ENCODE assay signal across 8 mouse cellular contexts in the genomic region with DNA sequence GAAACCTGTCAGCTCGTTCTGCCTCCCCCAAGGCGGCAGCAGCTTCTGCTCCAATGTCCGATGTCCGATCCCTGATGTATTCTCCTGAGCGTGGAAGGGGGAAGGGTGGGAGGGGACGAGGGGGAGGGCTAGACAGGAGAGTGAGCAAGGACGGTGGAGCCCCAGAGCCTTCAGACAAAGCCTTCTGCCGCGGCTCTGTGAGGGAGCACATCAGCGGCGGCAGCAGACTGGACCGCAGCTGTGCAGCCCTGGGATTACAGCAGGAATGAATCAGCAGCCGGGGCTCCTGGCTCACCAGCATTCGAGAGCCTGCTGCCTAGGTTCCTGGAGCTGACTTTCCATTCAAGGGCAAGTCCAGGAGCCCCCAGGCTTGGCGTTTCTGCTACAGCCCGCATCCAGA. TPM values are rescaled to one million over a fixed set of nuclear protein-coding genes. Genes with fewer than 3 reads are reported as not detected.
A peak's percentile ranks its signal among the peaks of the same experiment; 100 is the strongest.
DNase-seq lines count a peak whose midpoint lies in the region; ATAC-seq and TF ChIP-seq lines count a peak whose summit lies in the region.

No protein-coding gene starts in this region.

- TF ChIP-seq CTCF in kidney, adult 2 months (conservative IDR thresholded peaks at IDR 0.05; ENCODE audit: insufficient read depth, insufficient read length, low read depth, low read length) = no peak

- TF ChIP-seq POLR2A in kidney, adult 2 months (IDR thresholded peaks at IDR 0.05; ENCODE audit: low read depth, low read length) = no peak

- H3K9ac ChIP-seq in kidney, embryonic 16.5 days (replicated peaks; ENCODE audit: low read length) = peak overlapping the region; percentile 24; the same call in 1 of the 2 replicates
- H3K9ac ChIP-seq in hindbrain, embryonic 14.5 days = peak overlapping the region; percentile 72
- peak overlapping the region; percentile 49 for H3K9ac ChIP-seq in neural tube, embryonic 11.5 days (ENCODE audit: low read length)

- peaks cover 5% of the 10 kb centered on the region; the same call in 1 of the 2 replicates for H3K36me3 ChIP-seq in kidney, embryonic 16.5 days (ENCODE audit: insufficient read depth, low read length)
- no peaks in the 10 kb centered on the region for H3K36me3 ChIP-seq in kidney, adult 2 months (ENCODE audit: control insufficient read depth, insufficient read depth, low read length)
- H3K36me3 ChIP-seq in hindbrain, embryonic 14.5 days (replicated peaks; ENCODE audit: control insufficient read depth, insufficient read depth) = peaks cover 19% of the 10 kb centered on the region; the same call in 1 of the 2 replicates
- peaks cover 4% of the 10 kb centered on the region; the same call in 1 of the 2 replicates for H3K36me3 ChIP-seq in neural tube, embryonic 11.5 days (ENCODE audit: control insufficient read depth, insufficient read depth, low read length)

- 0 out of 2 replicates have a peak, but pooled peaks cover 8% of the 10 kb centered on the region for H3K4me1 ChIP-seq in kidney, embryonic 16.5 days (ENCODE audit: insufficient read depth, low read length)
- no peaks in the 10 kb centered on the region for H3K4me1 ChIP-seq in kidney, adult 2 months (ENCODE audit: control insufficient read depth, insufficient read depth, low read length)
- H3K4me1 ChIP-seq in hindbrain, embryonic 14.5 days (replicated peaks; ENCODE audit: control insufficient read depth, insufficient read depth, low read length) = peaks cover 52% of the 10 kb centered on the region
- H3K4me1 ChIP-seq in neural tube, embryonic 11.5 days (ENCODE audit: control insufficient read depth, insufficient read depth, low read length) = peaks cover 35% of the 10 kb centered on the region

- H3K4me2 ChIP-seq in kidney, embryonic 16.5 days (replicated peaks; ENCODE audit: low read depth, low read length) = 0 out of 2 replicates have a peak overlapping the region, but pooled peaks have one; percentile 6
- H3K4me2 ChIP-seq in hindbrain, embryonic 14.5 days (replicated peaks) = peak overlapping the region; percentile 54
- peak overlapping the region; percentile 33 for H3K4me2 ChIP-seq in neural tube, embryonic 11.5 days (ENCODE audit: low read depth)

- H3K27me3 ChIP-seq in kidney, embryonic 16.5 days (ENCODE audit: insufficient read depth, low read length) = no peaks in the 10 kb centered on the region
- H3K27me3 ChIP-seq in kidney, adult 2 months (replicated peaks; ENCODE audit: control insufficient read depth, insufficient read depth, low read length) = no peaks in the 10 kb centered on the region
- H3K27me3 ChIP-seq in hindbrain, embryonic 14.5 days (ENCODE audit: control insufficient read depth, insufficient read depth, low read length) = no peaks in the 10 kb centered on the region
- H3K27me3 ChIP-seq in neural tube, embryonic 11.5 days (ENCODE audit: control insufficient read depth, insufficient read depth, low read length) = no peaks in the 10 kb centered on the region

- H3K4me3 ChIP-seq in kidney, embryonic 16.5 days (ENCODE audit: low read length) = no peak overlapping the region
- no peak overlapping the region for H3K4me3 ChIP-seq in kidney, adult 2 months (ENCODE audit: insufficient read depth, low read depth, low read length)
- peak overlapping the region; percentile 37 for H3K4me3 ChIP-seq in hindbrain, embryonic 14.5 days (replicated peaks; ENCODE audit: low read length)
- peak overlapping the region; percentile 25 for H3K4me3 ChIP-seq in neural tube, embryonic 11.5 days (ENCODE audit: low read depth, low read length)

- no peak for DNase-seq in kidney, adult 2 months
- DNase-seq in embryo, embryonic 11.5 days (ENCODE audit: low read depth, low spot score) = peak; percentile 35
- peak; percentile 60 for DNase-seq in hindbrain, embryonic 14.5 days (ENCODE audit: low spot score)
- peak; percentile 78 for DNase-seq in neural tube, embryonic 11.5 days (ENCODE audit: low spot score)
- DNase-seq in thymus, postnatal 0 days (ENCODE audit: low spot score) = no peak
- DNase-seq in urinary bladder, postnatal 4 days (ENCODE audit: low spot score in 2 of 2) = no peak
- DNase-seq in adrenal gland, postnatal 10 days = no peak

- ATAC-seq in kidney, embryonic 16.5 days (ENCODE audit: low FRiP score, low TSS enrichment) = no peak
- peak; percentile 55; the same call in 1 of the 2 replicates for ATAC-seq in hindbrain, embryonic 14.5 days (ENCODE audit: low FRiP score)
- peak; percentile 67 for ATAC-seq in neural tube, embryonic 11.5 days (ENCODE audit: insufficient read depth, low FRiP score, low TSS enrichment)

- H3K27ac ChIP-seq in kidney, embryonic 16.5 days (ENCODE audit: low read length) = no peak overlapping the region
- no peak overlapping the region for H3K27ac ChIP-seq in kidney, adult 2 months (ENCODE audit: insufficient read depth, low read depth, low read length)
- peak overlapping the region; percentile 81 for H3K27ac ChIP-seq in hindbrain, embryonic 14.5 days
- peak overlapping the region; percentile 72 for H3K27ac ChIP-seq in neural tube, embryonic 11.5 days (ENCODE audit: low read depth, low read length)

- 36% methylated on average over 16 of the region's 16 CpGs for WGBS in kidney, embryonic 16.5 days
- WGBS in kidney, adult 2 months = 59% methylated on average over 16 of the region's 16 CpGs
- 15% methylated on average over 16 of the region's 16 CpGs for WGBS in hindbrain, embryonic 14.5 days
- WGBS in neural tube, embryonic 11.5 days = 24% methylated on average over 16 of the region's 16 CpGs

- no peaks in the 10 kb centered on the region for H3K9me3 ChIP-seq in kidney, embryonic 16.5 days (ENCODE audit: low read length)
- H3K9me3 ChIP-seq in hindbrain, embryonic 14.5 days (ENCODE audit: control insufficient read depth, low read length) = no peaks in the 10 kb centered on the region
- no peaks in the 10 kb centered on the region for H3K9me3 ChIP-seq in neural tube, embryonic 11.5 days (ENCODE audit: control insufficient read depth, low read length)

RNA-seq across cellular contexts. Expression of a gene that starts 39.8 kb away (rescaled TPM):
- polyA plus RNA-seq in kidney, embryonic 16.5 days (2015; fragmentation: Nextera tagmentation; extraction: Ambion mirVana) = 6.4 and 7.6 TPM in 2 replicates
- 1.4 and 2.5 TPM in 2 replicates for polyA plus RNA-seq in kidney, adult 2 months (2012; rRNA removed)
- polyA plus RNA-seq in hindbrain, embryonic 14.5 days (2014; fragmentation: Nextera tagmentation; extraction: Ambion mirVana) = 0.94 and 1.6 TPM in 2 replicates
- 0.69 and 0.76 TPM in 2 replicates for polyA plus RNA-seq in neural tube, embryonic 11.5 days (2014; fragmentation: Nextera tagmentation; extraction: Ambion mirVana)
- polyA plus RNA-seq in thymus, postnatal 0 days (2015; fragmentation: Nextera tagmentation; extraction: Ambion mirVana) = 1.3 and 2.0 TPM in 2 replicates
- total RNA-seq in adrenal gland, postnatal 10 days (2021) = under 1 TPM; 0.24 to 0.57 TPM

Comparison
In these comparisons a context has a peak if more than half of its experiments do, and no peak if none do; other contexts are left out.
1. H3K27ac ChIP-seq: peak in hindbrain, embryonic 14.5 days (single experiment) and neural tube, embryonic 11.5 days (single experiment); none in kidney, embryonic 16.5 days (single experiment) and kidney, adult 2 months (single experiment).
2. H3K4me3 ChIP-seq: peak in hindbrain, embryonic 14.5 days (single experiment) and neural tube, embryonic 11.5 days (single experiment); none in kidney, embryonic 16.5 days (single experiment) and kidney, adult 2 months (single experiment).
3. DNase-seq: peak in embryo, embryonic 11.5 days (single experiment), hindbrain, embryonic 14.5 days (single experiment) and neural tube, embryonic 11.5 days (single experiment); none in kidney, adult 2 months (single experiment), thymus, postnatal 0 days (single experiment), urinary bladder, postnatal 4 days (0 of 2) and adrenal gland, postnatal 10 days (single experiment).
4. Peak in every context shown above with its lines, with median percentiles within 50 percentile points of each other: H3K4me2 ChIP-seq and H3K9ac ChIP-seq.